Mouse (Mus musculus): ENCODE measurements at regions not wholly inside any gene's neighbourhood (a gene's known extent, or its start where the extent isn't known, plus 50 kb on each side); places are given as distances from the start of the nearest gene placed in this dataset.

GRCm38 (mm10) chr1:55838168-55838567, 432.4 kb downstream of the Plcl1 start:
- H3K36me3 ChIP-seq (ENCODE audit: control insufficient read depth, insufficient read depth) = no peaks in the 10 kb centered on the region
- no peaks in the 10 kb centered on the region for H3K27me3 ChIP-seq (ENCODE audit: control insufficient read depth, insufficient read depth, low read depth, low read length)
- H3K9ac ChIP-seq (ENCODE audit: low read depth, low read length) = no peak overlapping the region
- no peak for ATAC-seq (ENCODE audit: low read depth)
- H3K4me2 ChIP-seq (ENCODE audit: low read depth, low read length) = no peak overlapping the region
- no peak overlapping the region for H3K27ac ChIP-seq (ENCODE audit: low read length)
- H3K9me3 ChIP-seq (replicated peaks; ENCODE audit: control insufficient read depth, low read length) = no peaks in the 10 kb centered on the region
- 2% methylated on average over 2 of the region's 2 CpGs for WGBS (ENCODE audit: insufficient replicate concordance)
- H3K4me3 ChIP-seq (ENCODE audit: low read depth, low read length) = no peak overlapping the region
- no peaks in the 10 kb centered on the region for H3K4me1 ChIP-seq (ENCODE audit: control insufficient read depth, low read depth, low read length)

GRCm38 (mm10) chr1:55848806-55849205, 443.1 kb downstream of the Plcl1 start:
- 61% methylated on average over 3 of the region's 3 CpGs for WGBS (ENCODE audit: insufficient replicate concordance)
- Histone ChIP-seq H3K27ac (ENCODE audit: low read length) (no peak overlapping the region), H3K9me3 (replicated peaks; ENCODE audit: control insufficient read depth, low read length) (no peaks in the 10 kb centered on the region), H3K4me1 (ENCODE audit: control insufficient read depth, low read depth, low read length) (no peaks in the 10 kb centered on the region), H3K4me3 (ENCODE audit: low read depth, low read length) (no peak overlapping the region), H3K27me3 (ENCODE audit: control insufficient read depth, insufficient read depth, low read depth, low read length) (no peaks in the 10 kb centered on the region), H3K4me2 (ENCODE audit: low read depth, low read length) (no peak overlapping the region), H3K36me3 (ENCODE audit: control insufficient read depth, insufficient read depth) (no peaks in the 10 kb centered on the region), H3K9ac (ENCODE audit: low read depth, low read length) (no peak overlapping the region)
- no peak for ATAC-seq (ENCODE audit: low read depth)

- H3K4me1 ChIP-seq (ENCODE audit: control insufficient read depth, low read depth, low read length) = no peaks in the 10 kb centered on the region
- ATAC-seq (ENCODE audit: low read depth) = no peak
- no peaks in the 10 kb centered on the region for H3K9me3 ChIP-seq (replicated peaks; ENCODE audit: control insufficient read depth, low read length)
- H3K27me3 ChIP-seq (ENCODE audit: control insufficient read depth, insufficient read depth, low read depth, low read length) = no peaks in the 10 kb centered on the region
- H3K9ac ChIP-seq (ENCODE audit: low read depth, low read length) = no peak overlapping the region
- no peak overlapping the region for H3K4me2 ChIP-seq (ENCODE audit: low read depth, low read length)
- no peaks in the 10 kb centered on the region for H3K36me3 ChIP-seq (ENCODE audit: control insufficient read depth, insufficient read depth)
- H3K27ac ChIP-seq (ENCODE audit: low read length) = no peak overlapping the region
- no peak overlapping the region for H3K4me3 ChIP-seq (ENCODE audit: low read depth, low read length)
These were observed 446.6 kb downstream of the Plcl1 start for GRCm38 (mm10) chr1:55852354-55852753.

GRCm38 (mm10) chr1:55859113-55859512, 453.4 kb downstream of the Plcl1 start:
- ATAC-seq (ENCODE audit: low read depth) = no peak
- Histone ChIP-seq H3K9me3 (replicated peaks; ENCODE audit: control insufficient read depth, low read length) (no peaks in the 10 kb centered on the region), H3K27ac (ENCODE audit: low read length) (no peak overlapping the region), H3K4me2 (ENCODE audit: low read depth, low read length) (no peak overlapping the region), H3K36me3 (ENCODE audit: control insufficient read depth, insufficient read depth) (no peaks in the 10 kb centered on the region), H3K27me3 (ENCODE audit: control insufficient read depth, insufficient read depth, low read depth, low read length) (no peaks in the 10 kb centered on the region), H3K9ac (ENCODE audit: low read depth, low read length) (no peak overlapping the region), H3K4me1 (ENCODE audit: control insufficient read depth, low read depth, low read length) (no peaks in the 10 kb centered on the region), H3K4me3 (ENCODE audit: low read depth, low read length) (no peak overlapping the region)
- 60% methylated on average over 3 of the region's 3 CpGs for WGBS (ENCODE audit: insufficient replicate concordance)

- 64% methylated on average over 3 of the region's 3 CpGs for WGBS (ENCODE audit: insufficient replicate concordance)
- H3K27me3 ChIP-seq (ENCODE audit: control insufficient read depth, insufficient read depth, low read depth, low read length) = no peaks in the 10 kb centered on the region
- H3K9ac ChIP-seq (ENCODE audit: low read depth, low read length) = no peak overlapping the region
- no peak overlapping the region for H3K4me2 ChIP-seq (ENCODE audit: low read depth, low read length)
- no peak overlapping the region for H3K27ac ChIP-seq (ENCODE audit: low read length)
- ATAC-seq (ENCODE audit: low read depth) = no peak
- no peaks in the 10 kb centered on the region for H3K9me3 ChIP-seq (replicated peaks; ENCODE audit: control insufficient read depth, low read length)
- no peaks in the 10 kb centered on the region for H3K4me1 ChIP-seq (ENCODE audit: control insufficient read depth, low read depth, low read length)
- no peak overlapping the region for H3K4me3 ChIP-seq (ENCODE audit: low read depth, low read length)
- no peaks in the 10 kb centered on the region for H3K36me3 ChIP-seq (ENCODE audit: control insufficient read depth, insufficient read depth)
These were observed 457.4 kb downstream of the Plcl1 start for GRCm38 (mm10) chr1:55863113-55863512.

- H3K36me3 ChIP-seq (ENCODE audit: control insufficient read depth, insufficient read depth) = no peaks in the 10 kb centered on the region
- H3K9ac ChIP-seq (ENCODE audit: low read depth, low read length) = no peak overlapping the region
- H3K4me2 ChIP-seq (ENCODE audit: low read depth, low read length) = no peak overlapping the region
- no peaks in the 10 kb centered on the region for H3K9me3 ChIP-seq (replicated peaks; ENCODE audit: control insufficient read depth, low read length)
- H3K27ac ChIP-seq (ENCODE audit: low read length) = no peak overlapping the region
- no peaks in the 10 kb centered on the region for H3K4me1 ChIP-seq (ENCODE audit: control insufficient read depth, low read depth, low read length)
- no peak for ATAC-seq (ENCODE audit: low read depth)
- WGBS (ENCODE audit: insufficient replicate concordance) = 49% methylated on average over 4 of the region's 4 CpGs
- no peaks in the 10 kb centered on the region for H3K27me3 ChIP-seq (ENCODE audit: control insufficient read depth, insufficient read depth, low read depth, low read length)
- H3K4me3 ChIP-seq (ENCODE audit: low read depth, low read length) = no peak overlapping the region
These were observed 459.6 kb downstream of the Plcl1 start for GRCm38 (mm10) chr1:55865274-55865673.

GRCm38 (mm10) chr1:55866677-55867076, 461.0 kb downstream of the Plcl1 start:
- H3K9ac ChIP-seq (ENCODE audit: low read depth, low read length) = no peak overlapping the region

GRCm38 (mm10) chr1:55873583-55873982, 467.9 kb downstream of the Plcl1 start:
- Histone ChIP-seq H3K9ac (ENCODE audit: low read depth, low read length) (no peak overlapping the region), H3K27me3 (ENCODE audit: control insufficient read depth, insufficient read depth, low read depth, low read length) (no peaks in the 10 kb centered on the region), H3K9me3 (replicated peaks; ENCODE audit: control insufficient read depth, low read length) (no peaks in the 10 kb centered on the region), H3K4me3 (ENCODE audit: low read depth, low read length) (no peak overlapping the region), H3K36me3 (ENCODE audit: control insufficient read depth, insufficient read depth) (no peaks in the 10 kb centered on the region), H3K4me1 (ENCODE audit: control insufficient read depth, low read depth, low read length) (no peaks in the 10 kb centered on the region), H3K4me2 (ENCODE audit: low read depth, low read length) (no peak overlapping the region), H3K27ac (ENCODE audit: low read length) (no peak overlapping the region)
- no peak for ATAC-seq (ENCODE audit: low read depth)
- WGBS (ENCODE audit: insufficient replicate concordance) = 70% methylated on average over 4 of the region's 4 CpGs

More at GRCm38 (mm10) chr1:55866677-55867076, 461.0 kb downstream of the Plcl1 start:
- Histone ChIP-seq H3K4me3 (ENCODE audit: low read depth, low read length) (no peak overlapping the region), H3K9me3 (replicated peaks; ENCODE audit: control insufficient read depth, low read length) (no peaks in the 10 kb centered on the region), H3K27ac (ENCODE audit: low read length) (no peak overlapping the region), H3K36me3 (ENCODE audit: control insufficient read depth, insufficient read depth) (no peaks in the 10 kb centered on the region), H3K4me1 (ENCODE audit: control insufficient read depth, low read depth, low read length) (no peaks in the 10 kb centered on the region), H3K27me3 (ENCODE audit: control insufficient read depth, insufficient read depth, low read depth, low read length) (no peaks in the 10 kb centered on the region), H3K4me2 (ENCODE audit: low read depth, low read length) (no peak overlapping the region)
- ATAC-seq (ENCODE audit: low read depth) = no peak

GRCm38 (mm10) chr1:55874143-55874867, 468.6 kb downstream of the Plcl1 start:
- no peaks in the 10 kb centered on the region for H3K4me1 ChIP-seq (ENCODE audit: control insufficient read depth, low read depth, low read length)
- H3K27ac ChIP-seq (ENCODE audit: low read length) = no peak overlapping the region
- no peak overlapping the region for H3K4me2 ChIP-seq (ENCODE audit: low read depth, low read length)
- no peaks in the 10 kb centered on the region for H3K27me3 ChIP-seq (ENCODE audit: control insufficient read depth, insufficient read depth, low read depth, low read length)
- ATAC-seq (ENCODE audit: low read depth) = no peak
- H3K9ac ChIP-seq (ENCODE audit: low read depth, low read length) = no peak overlapping the region
- no peak overlapping the region for H3K4me3 ChIP-seq (ENCODE audit: low read depth, low read length)
- no peaks in the 10 kb centered on the region for H3K36me3 ChIP-seq (ENCODE audit: control insufficient read depth, insufficient read depth)
- no peaks in the 10 kb centered on the region for H3K9me3 ChIP-seq (replicated peaks; ENCODE audit: control insufficient read depth, low read length)
- WGBS (ENCODE audit: insufficient replicate concordance) = 16% methylated on average over 7 of the region's 7 CpGs

Measured in liver, embryonic 16.5 days (tissue).